Mouse (Mus musculus) kidney, adult 11 months (tissue): Measurements from ENCODE around the gene Tex44.
"Not testable (repeated sequence)": the region's sequence is repeated elsewhere in the genome, so short reads cannot be mapped to it uniquely, and the experiment has no call there.

Source experiments
- DNase-seq: peaks from one replicate; pipeline ENCODE4 v3.0.0; 2022

Gene Tex44

GRCm38 (mm10) chr1:86448272-86448671, 22.1 kb downstream of the Tex44 start:
- DNase-seq, result no peak

- no peak for DNase-seq
These were observed 23.8 kb downstream of the Tex44 start for GRCm38 (mm10) chr1:86449966-86450365.

GRCm38 (mm10) chr1:86452713-86453112, 26.6 kb downstream of the Tex44 start:
- no peak for DNase-seq

GRCm38 (mm10) chr1:86456892-86457581, 30.9 kb downstream of the Tex44 start:
- no peak for DNase-seq

- DNase-seq, result no peak
These were observed 33.2 kb downstream of the Tex44 start for GRCm38 (mm10) chr1:86459371-86459770.

- DNase-seq, result no peak
These were observed 38.2 kb downstream of the Tex44 start for GRCm38 (mm10) chr1:86464223-86464874.

- DNase-seq, result peak; percentile 51
These were observed 38.7 kb downstream of the Tex44 start for GRCm38 (mm10) chr1:86464875-86465224.

- DNase-seq, result peak; percentile 9
These were observed 41.3 kb downstream of the Tex44 start for GRCm38 (mm10) chr1:86467416-86467815.

GRCm38 (mm10) chr1:86469876-86470275, 43.7 kb downstream of the Tex44 start:
- DNase-seq, result no peak

GRCm38 (mm10) chr1:86470519-86471181, 44.5 kb downstream of the Tex44 start:
- DNase-seq, result peak; percentile 90

GRCm38 (mm10) chr1:86471504-86471961, 45.4 kb downstream of the Tex44 start:
- DNase-seq, result not testable (repeated sequence)

GRCm38 (mm10) chr1:86472197-86472952, 46.2 kb downstream of the Tex44 start:
- peak; percentile 84 for DNase-seq

- no peak for DNase-seq
These were observed 47.1 kb downstream of the Tex44 start for GRCm38 (mm10) chr1:86473109-86473760.
